Mouse (Mus musculus): ENCODE data around the gene Lyrm4. TPM values are rescaled to one million over a fixed set of nuclear protein-coding genes. Genes with fewer than 3 reads are reported as not detected.

Gene Lyrm4
- polyA plus RNA-seq, 1 experiment = 4.5 TPM

DNA sequence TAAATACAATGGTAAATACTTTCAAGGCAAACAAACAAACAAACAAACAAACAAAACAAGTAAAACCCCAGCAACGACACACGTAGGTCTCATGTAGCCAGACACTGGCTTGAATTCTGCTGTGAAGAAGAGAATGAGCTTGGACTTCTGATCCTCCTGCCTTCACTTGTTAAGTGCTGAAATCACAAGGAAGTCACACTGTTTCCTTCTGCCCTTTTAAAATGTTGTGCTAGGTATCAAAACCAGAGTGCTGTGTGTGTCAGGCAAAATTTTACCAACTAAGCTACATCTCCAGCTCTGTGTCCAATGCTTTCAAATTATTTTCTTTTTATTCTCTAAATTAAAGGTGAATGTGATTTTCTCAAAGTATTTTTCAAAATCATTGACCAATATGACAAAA, 6.0 kb downstream of the Lyrm4 start:
- Histone ChIP-seq H3K4me3 (replicated peaks; ENCODE audit: extremely low read depth, low read depth, low read length) (no peak overlapping the region), H3K4me1 (ENCODE audit: control insufficient read depth, insufficient read depth, low read length) (no peaks in the 10 kb centered on the region)
- WGBS = 96% methylated on average over 2 of the region's 2 CpGs
- no peak for DNase-seq
- no peak for TF ChIP-seq POLR2A (IDR thresholded peaks at IDR 0.05; ENCODE audit: borderline replicate concordance, extremely low read depth, low read depth, low read length)
- TF ChIP-seq CTCF (IDR thresholded peaks at IDR 0.05; ENCODE audit: insufficient read depth, low read length) = no peak

DNA sequence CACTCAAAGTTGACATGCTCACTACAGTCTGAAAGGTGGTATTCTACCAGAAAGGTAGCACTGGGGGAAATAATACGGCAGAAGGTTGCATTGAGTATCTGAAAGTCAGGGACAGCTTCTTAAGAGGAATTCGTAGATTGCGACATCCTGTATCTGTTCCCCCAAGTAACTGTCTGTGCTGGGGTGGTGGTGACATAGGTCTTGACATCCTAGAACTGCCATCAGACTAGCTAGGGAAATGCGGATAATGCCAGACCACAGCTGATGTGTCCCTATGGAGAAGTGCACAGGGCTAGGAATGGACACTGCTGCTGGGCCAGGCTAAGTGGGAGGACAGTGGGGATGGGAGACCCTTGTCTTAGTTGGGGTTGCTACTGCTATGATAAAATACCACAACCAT, 8.8 kb downstream of the Lyrm4 start:
- H3K4me1 ChIP-seq (ENCODE audit: control insufficient read depth, insufficient read depth, low read length) = no peaks in the 10 kb centered on the region
- H3K4me3 ChIP-seq (replicated peaks; ENCODE audit: extremely low read depth, low read depth, low read length) = no peak overlapping the region
- WGBS = 88% methylated on average over 4 of the region's 4 CpGs
- no peak for DNase-seq
- no peak for TF ChIP-seq CTCF (IDR thresholded peaks at IDR 0.05; ENCODE audit: insufficient read depth, low read length)
- no peak for TF ChIP-seq POLR2A (IDR thresholded peaks at IDR 0.05; ENCODE audit: borderline replicate concordance, extremely low read depth, low read depth, low read length)

GRCm38 (mm10) chr13:36105591-36105990, 11.7 kb downstream of the Lyrm4 start:
- TF ChIP-seq CTCF (IDR thresholded peaks at IDR 0.05; ENCODE audit: insufficient read depth, low read length) (no peak), POLR2A (IDR thresholded peaks at IDR 0.05; ENCODE audit: borderline replicate concordance, extremely low read depth, low read depth, low read length) (no peak)
- Histone ChIP-seq H3K4me3 (replicated peaks; ENCODE audit: extremely low read depth, low read depth, low read length) (no peak overlapping the region), H3K4me1 (ENCODE audit: control insufficient read depth, insufficient read depth, low read length) (no peaks in the 10 kb centered on the region)
- WGBS = 92% methylated on average over 6 of the region's 6 CpGs
- DNase-seq = no peak

DNA sequence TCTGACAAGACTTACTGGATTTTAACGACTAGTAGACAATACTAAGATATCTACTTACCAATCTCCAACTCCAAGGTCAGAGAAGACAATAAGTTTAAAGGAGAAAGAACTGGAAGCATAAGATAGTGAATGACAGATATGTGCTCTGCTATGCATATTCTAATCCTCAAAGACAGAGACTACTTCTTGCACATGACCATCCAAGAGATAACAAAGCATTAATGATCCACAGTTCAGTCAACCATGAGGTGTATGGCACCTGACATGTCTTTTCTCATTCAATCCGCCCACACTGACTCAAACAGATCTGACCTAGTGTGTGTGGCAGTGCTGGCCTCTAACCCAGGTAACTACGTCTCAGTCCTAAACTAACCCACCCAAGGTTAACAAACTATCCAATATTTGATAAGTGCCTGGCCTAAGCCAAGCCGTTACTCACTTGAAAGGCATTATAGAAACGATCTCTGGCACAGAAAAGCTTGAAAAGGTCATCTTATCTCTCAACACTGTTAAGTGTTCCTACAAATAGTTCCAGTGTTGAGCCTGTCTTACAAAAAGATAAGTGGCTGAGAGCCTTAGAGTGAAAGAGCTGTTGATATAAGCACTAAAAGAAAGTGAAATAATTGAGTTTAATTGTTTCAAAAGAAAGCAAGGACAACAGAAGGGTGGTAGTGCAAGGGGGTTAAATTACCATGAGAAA, 20.5 kb downstream of the Lyrm4 start:
- Histone ChIP-seq H3K4me3 (replicated peaks; ENCODE audit: extremely low read depth, low read depth, low read length) (no peak overlapping the region), H3K4me1 (ENCODE audit: control insufficient read depth, insufficient read depth, low read length) (no peaks in the 10 kb centered on the region; the same call in 1 of the 2 replicates)
- no peak for DNase-seq
- 51% methylated on average over 5 of the region's 5 CpGs for WGBS
- no peak for TF ChIP-seq POLR2A (IDR thresholded peaks at IDR 0.05; ENCODE audit: borderline replicate concordance, extremely low read depth, low read depth, low read length)
- no peak for TF ChIP-seq CTCF (IDR thresholded peaks at IDR 0.05; ENCODE audit: insufficient read depth, low read length)

DNA sequence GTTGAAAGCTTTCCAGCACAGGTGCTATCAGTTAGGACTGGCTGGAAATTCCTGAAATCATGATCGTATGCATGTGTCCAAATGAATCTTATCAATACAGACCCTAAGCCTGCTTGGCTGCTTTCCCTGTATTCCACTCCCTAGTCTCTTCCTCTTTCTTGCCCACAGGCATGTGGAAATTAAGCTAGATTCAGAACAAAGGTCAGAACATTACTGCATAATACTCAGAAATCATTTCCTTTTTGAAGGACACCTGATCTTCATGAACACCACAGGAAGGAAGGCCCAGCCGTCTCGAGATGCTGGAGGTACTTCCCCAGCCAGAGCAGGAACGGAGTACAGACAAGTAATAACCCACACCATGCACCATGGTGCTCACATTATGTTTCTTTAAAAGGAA, 29.2 kb downstream of the Lyrm4 start:
- WGBS = 59% methylated on average over 4 of the region's 4 CpGs
- Histone ChIP-seq H3K4me1 (ENCODE audit: control insufficient read depth, insufficient read depth, low read length) (no peaks in the 10 kb centered on the region), H3K4me3 (replicated peaks; ENCODE audit: extremely low read depth, low read depth, low read length) (no peak overlapping the region)
- TF ChIP-seq POLR2A (IDR thresholded peaks at IDR 0.05; ENCODE audit: borderline replicate concordance, extremely low read depth, low read depth, low read length) = no peak
- TF ChIP-seq CTCF (IDR thresholded peaks at IDR 0.05; ENCODE audit: insufficient read depth, low read length) = no peak
- no peak for DNase-seq

DNA sequence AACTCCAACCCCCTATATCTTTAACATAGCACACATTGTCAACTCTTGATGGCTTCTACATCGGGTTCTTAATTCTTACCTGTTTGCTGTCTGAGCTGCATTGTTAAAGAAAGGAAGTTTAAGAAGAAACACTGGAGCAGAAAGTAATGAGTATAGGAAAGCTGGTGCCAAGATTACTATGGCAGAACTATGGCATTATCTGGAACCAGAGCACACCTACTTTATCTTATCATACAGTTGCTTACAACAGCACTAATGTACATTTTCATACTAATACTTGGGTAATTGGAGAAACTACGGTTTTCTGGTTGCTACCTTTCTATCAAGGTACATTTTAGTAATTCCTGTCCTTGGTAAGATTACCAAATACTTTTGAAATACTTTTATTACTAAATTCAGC, 29.9 kb downstream of the Lyrm4 start:
- TF ChIP-seq POLR2A (IDR thresholded peaks at IDR 0.05; ENCODE audit: borderline replicate concordance, extremely low read depth, low read depth, low read length) (no peak), CTCF (IDR thresholded peaks at IDR 0.05; ENCODE audit: insufficient read depth, low read length) (no peak)
- no peak for DNase-seq
- 86% methylated on average over 2 of the region's 2 CpGs for WGBS
- Histone ChIP-seq H3K4me3 (replicated peaks; ENCODE audit: extremely low read depth, low read depth, low read length) (no peak overlapping the region), H3K4me1 (ENCODE audit: control insufficient read depth, insufficient read depth, low read length) (no peaks in the 10 kb centered on the region; the same call in 1 of the 2 replicates)

DNA sequence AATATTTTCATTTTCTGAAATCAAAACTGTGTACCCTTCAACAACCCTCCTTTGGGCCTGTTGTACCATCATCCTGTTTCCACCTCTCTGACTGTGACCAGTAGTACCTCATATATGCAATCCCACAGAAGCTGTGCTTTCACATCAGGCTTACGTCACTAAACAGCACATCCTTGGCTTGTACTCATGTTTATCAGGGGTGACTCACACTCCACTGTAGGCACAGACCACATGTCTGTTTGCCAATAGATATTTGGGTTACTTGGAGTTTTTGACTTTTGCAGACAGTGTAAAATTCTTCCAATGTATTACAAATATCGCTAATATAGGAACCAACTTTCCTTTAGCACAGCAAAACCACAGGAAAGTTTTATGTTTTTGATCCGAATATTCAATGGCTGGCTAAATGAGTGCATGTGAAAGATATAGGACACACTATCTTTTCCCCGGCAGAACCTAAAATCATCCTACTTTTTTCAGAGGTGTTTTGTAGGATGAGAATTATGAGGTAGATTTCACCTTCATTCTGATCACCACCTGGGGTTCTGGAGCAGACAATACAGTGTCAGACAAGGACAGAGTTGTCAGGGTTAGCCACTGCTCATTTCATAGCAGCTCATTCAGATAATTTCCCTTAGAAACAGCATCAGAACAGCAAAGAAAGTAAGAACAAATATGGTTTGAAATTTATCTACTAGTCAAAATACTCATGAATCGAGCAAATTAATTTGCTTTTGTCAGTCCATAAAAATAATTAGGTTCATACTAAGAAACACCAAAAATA, 30.5 kb downstream of the Lyrm4 start:
- no peak for DNase-seq
- WGBS = 77% methylated on average over 5 of the region's 5 CpGs
- TF ChIP-seq CTCF (IDR thresholded peaks at IDR 0.05; ENCODE audit: insufficient read depth, low read length) (no peak), POLR2A (IDR thresholded peaks at IDR 0.05; ENCODE audit: borderline replicate concordance, extremely low read depth, low read depth, low read length) (no peak)
- no peak overlapping the region for H3K4me3 ChIP-seq (replicated peaks; ENCODE audit: extremely low read depth, low read depth, low read length)
- no peaks in the 10 kb centered on the region; the same call in 1 of the 2 replicates for H3K4me1 ChIP-seq (ENCODE audit: control insufficient read depth, insufficient read depth, low read length)

GRCm38 (mm10) chr13:36085971-36086370, 31.4 kb downstream of the Lyrm4 start:
- no peak for TF ChIP-seq CTCF (IDR thresholded peaks at IDR 0.05; ENCODE audit: insufficient read depth, low read length)
- TF ChIP-seq POLR2A (IDR thresholded peaks at IDR 0.05; ENCODE audit: borderline replicate concordance, extremely low read depth, low read depth, low read length) = no peak
- no peak overlapping the region for H3K4me3 ChIP-seq (replicated peaks; ENCODE audit: extremely low read depth, low read depth, low read length)
- no peak for DNase-seq
- WGBS = 69% methylated on average over 3 of the region's 3 CpGs
- no peaks in the 10 kb centered on the region; the same call in 1 of the 2 replicates for H3K4me1 ChIP-seq (ENCODE audit: control insufficient read depth, insufficient read depth, low read length)

GRCm38 (mm10) chr13:36084701-36085100, 32.6 kb downstream of the Lyrm4 start:
- Histone ChIP-seq H3K4me3 (replicated peaks; ENCODE audit: extremely low read depth, low read depth, low read length) (no peak overlapping the region), H3K4me1 (ENCODE audit: control insufficient read depth, insufficient read depth, low read length) (no peaks in the 10 kb centered on the region; the same call in 1 of the 2 replicates)
- TF ChIP-seq POLR2A (IDR thresholded peaks at IDR 0.05; ENCODE audit: borderline replicate concordance, extremely low read depth, low read depth, low read length) (no peak), CTCF (IDR thresholded peaks at IDR 0.05; ENCODE audit: insufficient read depth, low read length) (no peak)
- WGBS = 96% methylated on average over 3 of the region's 3 CpGs
- DNase-seq = no peak
